ENCODE assay signal across 9 mouse cellular contexts in the genomic region with DNA sequence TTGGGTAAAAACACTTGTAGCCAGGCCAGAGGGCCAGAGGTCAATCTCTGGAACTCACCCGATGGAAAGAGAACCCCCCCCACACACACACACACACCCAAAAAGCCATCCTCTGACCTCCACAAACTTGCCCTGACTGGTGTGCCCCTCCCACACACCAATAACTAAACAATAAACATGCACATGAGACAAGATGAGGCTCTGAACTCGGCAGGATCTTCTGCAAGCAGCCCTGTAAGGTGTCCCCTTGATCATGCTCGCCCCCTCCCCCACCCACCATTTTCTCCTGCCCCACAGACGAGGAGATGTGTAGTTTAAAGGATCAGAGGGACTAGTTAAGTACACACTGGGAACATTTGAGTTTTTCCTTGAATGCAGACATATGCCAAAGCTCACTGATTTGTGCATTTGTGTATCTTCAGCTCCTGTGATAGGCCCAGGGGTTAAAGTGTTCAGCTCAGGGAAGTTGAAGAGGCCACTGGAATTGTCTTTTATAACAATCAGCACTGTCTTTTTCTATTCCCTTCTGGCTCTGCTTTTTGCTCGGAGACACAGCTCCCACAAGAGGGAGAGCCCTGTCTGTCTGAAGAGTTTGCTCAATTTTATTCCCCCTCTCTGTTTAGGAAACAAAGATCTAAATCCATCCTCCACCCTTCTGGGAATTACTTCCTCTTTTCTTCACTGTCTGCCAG. TPM values are rescaled to one million over a fixed set of nuclear protein-coding genes. Genes with fewer than 3 reads are reported as not detected.
DNase-seq lines count a peak whose midpoint lies in the region; ATAC-seq and TF ChIP-seq lines count a peak whose summit lies in the region.
"Had no signal": no experiment of that assay in that cellular context is flagged by ENCODE, and none has a peak within 500 bp of the region (broad histone marks: within the 10 kb centered on the region; RNA-seq: fewer than 3 reads in every experiment).

No protein-coding gene starts in this region.

- H3K4me3 ChIP-seq in left cerebral cortex, adult 2 months, result no peak overlapping the region
- H3K4me3 ChIP-seq in embryonic facial prominence, embryonic 14.5 days (ENCODE audit: low read depth, low read length), result no peak overlapping the region
- no peak overlapping the region for H3K4me3 ChIP-seq in hindbrain, embryonic 16.5 days (ENCODE audit: low read length)
- no peak overlapping the region for H3K4me3 ChIP-seq in neural tube, embryonic 12.5 days

- no peak for TF ChIP-seq CTCF in left cerebral cortex, adult 2 months (IDR thresholded peaks at IDR 0.05)

- DNase-seq in left cerebral cortex, adult 2 months (ENCODE audit: extremely low spot score in 1 of 2, low spot score in 2 of 2), result no peak
- no peak for DNase-seq in left cerebral cortex, adult 9 months (ENCODE audit: low spot score in 2 of 2)
- no peak for DNase-seq in embryonic facial prominence, embryonic 14.5 days (ENCODE audit: low spot score)
- no peak for DNase-seq in gastrocnemius, adult 8-10 months (ENCODE audit: low spot score in 2 of 2)
- DNase-seq in urinary bladder, postnatal 25 days (ENCODE audit: low spot score), result no peak

- H3K4me2 ChIP-seq in embryonic facial prominence, embryonic 14.5 days (ENCODE audit: low read depth, low read length), result 0 out of 2 replicates have a peak overlapping the region, but pooled peaks have one; percentile 14
- peak overlapping the region; percentile 14; the same call in 1 of the 2 replicates for H3K4me2 ChIP-seq in hindbrain, embryonic 16.5 days (ENCODE audit: low read length)
- H3K4me2 ChIP-seq in neural tube, embryonic 12.5 days (replicated peaks), result peak overlapping the region; percentile 45

- H3K9ac ChIP-seq in embryonic facial prominence, embryonic 14.5 days (ENCODE audit: low read depth, low read length), result no peak overlapping the region
- H3K9ac ChIP-seq in hindbrain, embryonic 16.5 days (ENCODE audit: low read depth, low read length), result no peak overlapping the region
- H3K9ac ChIP-seq in neural tube, embryonic 12.5 days, result no peak overlapping the region

- 0 out of 2 replicates have a peak, but pooled peaks have one; percentile 2 for ATAC-seq in embryonic facial prominence, embryonic 14.5 days (ENCODE audit: low read depth)
- no peak; the same call in 1 of the 2 replicates for ATAC-seq in hindbrain, embryonic 16.5 days
- 0 out of 2 replicates have a peak, but pooled peaks have one; percentile 8 for ATAC-seq in neural tube, embryonic 12.5 days (ENCODE audit: low FRiP score, low read depth)
- ATAC-seq in megakaryocyte, adult 5-6 weeks (ENCODE audit: poor library complexity, severe bottlenecking), result no peak

- peaks cover 37% of the 10 kb centered on the region for H3K4me1 ChIP-seq in embryonic facial prominence, embryonic 14.5 days (ENCODE audit: control insufficient read depth, insufficient read depth, low read length)
- peaks cover 23% of the 10 kb centered on the region for H3K4me1 ChIP-seq in hindbrain, embryonic 16.5 days (ENCODE audit: control insufficient read depth, insufficient read depth, low read depth, low read length)
- H3K4me1 ChIP-seq in neural tube, embryonic 12.5 days, result peaks cover 28% of the 10 kb centered on the region

- intact Hi-C loops in left cerebral cortex, adult 2 months (cut with DNase I), result loop anchor here (1.0 to 10.0 kb wide), 4 partner anchors 37 to 709 kb away; partner anchors contain the start of gene Fstl1

- H3K36me3 ChIP-seq in embryonic facial prominence, embryonic 14.5 days (ENCODE audit: control insufficient read depth, insufficient read depth, low read length), result peaks cover 48% of the 10 kb centered on the region
- H3K36me3 ChIP-seq in hindbrain, embryonic 16.5 days (ENCODE audit: control insufficient read depth, insufficient read depth, low read length), result no peaks in the 10 kb centered on the region
- H3K36me3 ChIP-seq in neural tube, embryonic 12.5 days, result peaks cover 14% of the 10 kb centered on the region

- no peaks in the 10 kb centered on the region for H3K9me3 ChIP-seq in embryonic facial prominence, embryonic 14.5 days (ENCODE audit: control insufficient read depth, low read length)
- H3K9me3 ChIP-seq in hindbrain, embryonic 16.5 days (ENCODE audit: control insufficient read depth, low read length), result no peaks in the 10 kb centered on the region
- no peaks in the 10 kb centered on the region for H3K9me3 ChIP-seq in neural tube, embryonic 12.5 days

- H3K27ac ChIP-seq in left cerebral cortex, adult 2 months, result peak overlapping the region; percentile 74
- H3K27ac ChIP-seq in embryonic facial prominence, embryonic 14.5 days (replicated peaks; ENCODE audit: low read depth, low read length), result peak overlapping the region; percentile 87
- peak overlapping the region; percentile 58 for H3K27ac ChIP-seq in hindbrain, embryonic 16.5 days (ENCODE audit: low read depth, low read length)
- H3K27ac ChIP-seq in neural tube, embryonic 12.5 days, result 0 out of 2 replicates have a peak overlapping the region, but pooled peaks have one; percentile 7
- H3K27ac ChIP-seq: macrophage had no signal

- WGBS in embryonic facial prominence, embryonic 14.5 days, result 36% methylated on average over 5 of the region's 5 CpGs
- WGBS in hindbrain, embryonic 16.5 days, result 36% methylated on average over 5 of the region's 5 CpGs
- 34% methylated on average over 5 of the region's 5 CpGs for WGBS in neural tube, embryonic 12.5 days

- no peaks in the 10 kb centered on the region for H3K27me3 ChIP-seq in embryonic facial prominence, embryonic 14.5 days (replicated peaks; ENCODE audit: control insufficient read depth, insufficient read depth, low read length)
- H3K27me3 ChIP-seq in hindbrain, embryonic 16.5 days (replicated peaks; ENCODE audit: control insufficient read depth, insufficient read depth, low read length), result no peaks in the 10 kb centered on the region
- no peaks in the 10 kb centered on the region for H3K27me3 ChIP-seq in neural tube, embryonic 12.5 days (replicated peaks)

RNA-seq across cellular contexts. Expression of gene Fstl1, which starts 37.2 kb away (rescaled TPM):
- 10 to 100 TPM; 28.8 to 33.3 TPM for total RNA-seq in left cerebral cortex, adult 2 months (2021)
- 833 and 870 TPM in 2 replicates for polyA plus RNA-seq in embryonic facial prominence, embryonic 14.5 days (2014; fragmentation: Nextera tagmentation; extraction: Ambion mirVana)
- 81.2 and 110 TPM in 2 replicates for polyA plus RNA-seq in hindbrain, embryonic 16.5 days (2015; fragmentation: Nextera tagmentation; extraction: Ambion mirVana)
- 173 and 175 TPM in 2 replicates for polyA plus RNA-seq in neural tube, embryonic 12.5 days (2016; fragmentation: Nextera tagmentation; extraction: Ambion mirVana)
- total RNA-seq in megakaryocyte, adult 5-6 weeks (2015), result 0.16 and 1.1 TPM in 2 replicates
- total RNA-seq in megakaryocyte, adult 5-6 weeks (2017), result 0.44 and 0.89 TPM in 2 replicates
- 10 to 100 TPM; 19.3 to 28.8 (median 21.9) TPM for total RNA-seq in gastrocnemius, adult 8-10 months (2022)

RNA-seq across cellular contexts. Expression of gene Gm36028, which starts 47.1 kb away (rescaled TPM):
- not detected for total RNA-seq in left cerebral cortex, adult 2 months (2021)
- not detected in 2 replicates for polyA plus RNA-seq in embryonic facial prominence, embryonic 14.5 days (2014; fragmentation: Nextera tagmentation; extraction: Ambion mirVana)
- polyA plus RNA-seq in hindbrain, embryonic 16.5 days (2015; fragmentation: Nextera tagmentation; extraction: Ambion mirVana), result 0.19 TPM in 1 of 2 replicates, not detected in the other
- 0.18 TPM in 1 of 2 replicates, not detected in the other for polyA plus RNA-seq in neural tube, embryonic 12.5 days (2016; fragmentation: Nextera tagmentation; extraction: Ambion mirVana)
- total RNA-seq in megakaryocyte, adult 5-6 weeks (2015), result not detected in 2 replicates
- total RNA-seq in megakaryocyte, adult 5-6 weeks (2017), result not detected in 2 replicates
- not detected for total RNA-seq in gastrocnemius, adult 8-10 months (2022)
- polyA plus RNA-seq: macrophage had no signal

RNA-seq across cellular contexts. Expression of gene Lrrc58, which starts 54.4 kb away (rescaled TPM):
- total RNA-seq in left cerebral cortex, adult 2 months (2021), result 100 to 1,000 TPM; 105 to 106 TPM
- 52.4 and 53.8 TPM in 2 replicates for polyA plus RNA-seq in embryonic facial prominence, embryonic 14.5 days (2014; fragmentation: Nextera tagmentation; extraction: Ambion mirVana)
- 45.3 and 48.1 TPM in 2 replicates for polyA plus RNA-seq in hindbrain, embryonic 16.5 days (2015; fragmentation: Nextera tagmentation; extraction: Ambion mirVana)
- polyA plus RNA-seq in neural tube, embryonic 12.5 days (2016; fragmentation: Nextera tagmentation; extraction: Ambion mirVana), result 59.1 and 61.1 TPM in 2 replicates
- 33.6 and 38.4 TPM in 2 replicates for total RNA-seq in megakaryocyte, adult 5-6 weeks (2015)
- 23.0 and 27.4 TPM in 2 replicates for total RNA-seq in megakaryocyte, adult 5-6 weeks (2017)
- 10 to 100 TPM; 36.4 to 48.4 (median 46.0) TPM for total RNA-seq in gastrocnemius, adult 8-10 months (2022)

Comparison
In these comparisons a context has a peak if more than half of its experiments do, and no peak if none do; other contexts are left out.
1. H3K27ac ChIP-seq: peak in every context shown above with its lines; median percentile 87 in embryonic facial prominence, embryonic 14.5 days; 74 in left cerebral cortex, adult 2 months; 58 in hindbrain, embryonic 16.5 days; 7 in neural tube, embryonic 12.5 days.
2. ATAC-seq: peak in embryonic facial prominence, embryonic 14.5 days (single experiment) and neural tube, embryonic 12.5 days (single experiment); none in hindbrain, embryonic 16.5 days (single experiment) and megakaryocyte, adult 5-6 weeks (single experiment).
3. RNA of gene Fstl1, which starts 37.2 kb away (total RNA-seq): 28.8 to 33.3 TPM in left cerebral cortex, adult 2 months and 19.3 to 28.8 TPM in gastrocnemius, adult 8-10 months; 0.16 to 1.1 TPM in megakaryocyte, adult 5-6 weeks; every median in the first group is over 4 times any median in the second.
4. Peak in every context shown above with its lines, with median percentiles within 50 percentile points of each other: H3K4me2 ChIP-seq.